ENCODE assay signal across 10 mouse cellular contexts in genomic region chr17:45544001-45544872, GRCm38 (mm10). TPM values are rescaled to one million over a fixed set of nuclear protein-coding genes. Genes with fewer than 3 reads are reported as not detected.
A peak's percentile ranks its signal among the peaks of the same experiment; 100 is the strongest.
DNase-seq lines count a peak whose midpoint lies in the region; ATAC-seq and TF ChIP-seq lines count a peak whose summit lies in the region.
"Had no signal": no experiment of that assay in that cellular context is flagged by ENCODE, and none has a peak within 500 bp of the region (broad histone marks: within the 10 kb centered on the region; RNA-seq: fewer than 3 reads in every experiment).

No protein-coding gene starts in this region.

- H3K27me3 ChIP-seq in kidney, postnatal 0 days (ENCODE audit: insufficient read depth, low read length) = peaks cover 45% of the 10 kb centered on the region
- peaks cover 58% of the 10 kb centered on the region for H3K27me3 ChIP-seq in limb, embryonic 11.5 days (ENCODE audit: control insufficient read depth, insufficient read depth, low read length)

- H3K4me3 ChIP-seq in kidney, postnatal 0 days (replicated peaks; ENCODE audit: low read depth, low read length) = 0 out of 2 replicates have a peak overlapping the region, but pooled peaks have one; percentile 24
- H3K4me3 ChIP-seq in limb, embryonic 11.5 days (ENCODE audit: low read depth, low read length) = peak overlapping the region; percentile 7; the same call in 1 of the 2 replicates

- no peak for TF ChIP-seq CTCF in kidney, postnatal 0 days (IDR thresholded peaks at IDR 0.05; ENCODE audit: low read depth)

- H3K9me3 ChIP-seq in kidney, postnatal 0 days (replicated peaks; ENCODE audit: low read length) = no peaks in the 10 kb centered on the region
- H3K9me3 ChIP-seq in limb, embryonic 11.5 days (ENCODE audit: control insufficient read depth, low read length) = no peaks in the 10 kb centered on the region

- H3K9ac ChIP-seq in kidney, postnatal 0 days (ENCODE audit: low read depth, low read length) = no peak overlapping the region
- H3K9ac ChIP-seq in limb, embryonic 11.5 days (ENCODE audit: low read length) = no peak overlapping the region

- WGBS in kidney, postnatal 0 days = 13% methylated on average over 24 of the region's 24 CpGs
- 5% methylated on average over 24 of the region's 24 CpGs for WGBS in limb, embryonic 11.5 days

- no peaks in the 10 kb centered on the region for H3K36me3 ChIP-seq in kidney, postnatal 0 days (ENCODE audit: insufficient read depth, low read length)
- H3K36me3 ChIP-seq in limb, embryonic 11.5 days (ENCODE audit: control insufficient read depth, insufficient read depth, low read length) = no peaks in the 10 kb centered on the region

- ATAC-seq in kidney, postnatal 0 days (replicated peaks; ENCODE audit: low FRiP score, low read depth) = no peak
- no peak for ATAC-seq in limb, embryonic 11.5 days (ENCODE audit: insufficient number of reproducible peaks, low FRiP score, low TSS enrichment, low read depth)

- no peak for DNase-seq in kidney, postnatal 0 days (ENCODE audit: low spot score)
- no peak for DNase-seq in kidney, adult 11 months
- DNase-seq in NIH3T3 (ENCODE audit: low read depth) = peak; percentile 30
- DNase-seq in cerebellum, postnatal 36 days = peak; percentile 58 to 59
- DNase-seq in limb, embryonic 11.5 days (ENCODE audit: low spot score) = peak; percentile 43
- no peak for DNase-seq in adrenal gland, postnatal 14 days
- DNase-seq in left cerebral cortex, adult 11 months (ENCODE audit: low spot score) = no peak
- no peak for DNase-seq in urinary bladder, postnatal 36 days (ENCODE audit: low spot score in 2 of 2)
- DNase-seq: adrenal gland, adult 2 months; kidney, adult 8-10 months had no signal

- no peak overlapping the region for H3K4me2 ChIP-seq in kidney, postnatal 0 days (ENCODE audit: low read length)
- H3K4me2 ChIP-seq in limb, embryonic 11.5 days (ENCODE audit: low read depth, severe bottlenecking) = peak overlapping the region; percentile 26; the same call in 1 of the 2 replicates

- peaks cover 18% of the 10 kb centered on the region for H3K4me1 ChIP-seq in kidney, postnatal 0 days (replicated peaks; ENCODE audit: insufficient read depth, low read length)
- peaks cover 19% of the 10 kb centered on the region for H3K4me1 ChIP-seq in limb, embryonic 11.5 days (ENCODE audit: control insufficient read depth, insufficient read depth, low read length)

- H3K27ac ChIP-seq in kidney, postnatal 0 days = no peak overlapping the region
- no peak overlapping the region for H3K27ac ChIP-seq in limb, embryonic 11.5 days (replicated peaks; ENCODE audit: low read depth, low read length)

RNA-seq across cellular contexts. Expression of gene Tmem151b, which starts 5.2 kb away (rescaled TPM):
- polyA plus RNA-seq in kidney, postnatal 0 days (2015; fragmentation: Nextera tagmentation; extraction: Ambion mirVana) = 1.5 and 1.8 TPM in 2 replicates
- polyA plus RNA-seq in limb, embryonic 11.5 days (2014; fragmentation: Nextera tagmentation; extraction: Ambion mirVana) = 5.2 and 5.7 TPM in 2 replicates
- total RNA-seq in adrenal gland, postnatal 14 days (2021) = 0.33 and 1.6 TPM in 2 replicates

RNA-seq across cellular contexts. Expression of gene Nfkbie, which starts 11.3 kb away (rescaled TPM):
- 4.8 and 5.1 TPM in 2 replicates for polyA plus RNA-seq in kidney, postnatal 0 days (2015; fragmentation: Nextera tagmentation; extraction: Ambion mirVana)
- polyA plus RNA-seq in limb, embryonic 11.5 days (2014; fragmentation: Nextera tagmentation; extraction: Ambion mirVana) = 5.6 and 6.2 TPM in 2 replicates
- 3.6 and 8.7 TPM in 2 replicates for total RNA-seq in adrenal gland, postnatal 14 days (2021)

RNA-seq across cellular contexts. Expression of gene Slc35b2, which starts 19.4 kb away (rescaled TPM):
- polyA plus RNA-seq in kidney, postnatal 0 days (2015; fragmentation: Nextera tagmentation; extraction: Ambion mirVana) = 131 and 138 TPM in 2 replicates
- 90.5 and 92.0 TPM in 2 replicates for polyA plus RNA-seq in limb, embryonic 11.5 days (2014; fragmentation: Nextera tagmentation; extraction: Ambion mirVana)
- 54.8 and 56.1 TPM in 2 replicates for total RNA-seq in adrenal gland, postnatal 14 days (2021)

RNA-seq across cellular contexts. Expression of gene Tcte1, which starts 21.0 kb away (rescaled TPM):
- 0.07 and 0.15 TPM in 2 replicates for polyA plus RNA-seq in kidney, postnatal 0 days (2015; fragmentation: Nextera tagmentation; extraction: Ambion mirVana)
- polyA plus RNA-seq in limb, embryonic 11.5 days (2014; fragmentation: Nextera tagmentation; extraction: Ambion mirVana) = 0.87 and 1.3 TPM in 2 replicates
- not detected in 2 replicates for total RNA-seq in adrenal gland, postnatal 14 days (2021)
- total RNA-seq: adrenal gland, adult 2 months had no signal
- polyA plus RNA-seq: adrenal gland, adult 2 months had no signal

RNA-seq across cellular contexts. Expression of gene Hsp90ab1, which starts 28.8 kb away (rescaled TPM):
- 1,330 and 1,432 TPM in 2 replicates for polyA plus RNA-seq in kidney, postnatal 0 days (2015; fragmentation: Nextera tagmentation; extraction: Ambion mirVana)
- 1,903 and 1,914 TPM in 2 replicates for polyA plus RNA-seq in limb, embryonic 11.5 days (2014; fragmentation: Nextera tagmentation; extraction: Ambion mirVana)
- total RNA-seq in adrenal gland, postnatal 14 days (2021) = 1,351 and 1,485 TPM in 2 replicates

Comparison
In these comparisons a context has a peak if more than half of its experiments do, and no peak if none do; other contexts are left out.
1. DNase-seq: peak in NIH3T3 (single experiment), cerebellum, postnatal 36 days (2 of 2) and limb, embryonic 11.5 days (single experiment); none in kidney, postnatal 0 days (single experiment), kidney, adult 11 months (single experiment), adrenal gland, postnatal 14 days (single experiment), left cerebral cortex, adult 11 months (single experiment) and urinary bladder, postnatal 36 days (0 of 2).